ENCODE assay signal across 8 mouse cellular contexts in the genomic region with DNA sequence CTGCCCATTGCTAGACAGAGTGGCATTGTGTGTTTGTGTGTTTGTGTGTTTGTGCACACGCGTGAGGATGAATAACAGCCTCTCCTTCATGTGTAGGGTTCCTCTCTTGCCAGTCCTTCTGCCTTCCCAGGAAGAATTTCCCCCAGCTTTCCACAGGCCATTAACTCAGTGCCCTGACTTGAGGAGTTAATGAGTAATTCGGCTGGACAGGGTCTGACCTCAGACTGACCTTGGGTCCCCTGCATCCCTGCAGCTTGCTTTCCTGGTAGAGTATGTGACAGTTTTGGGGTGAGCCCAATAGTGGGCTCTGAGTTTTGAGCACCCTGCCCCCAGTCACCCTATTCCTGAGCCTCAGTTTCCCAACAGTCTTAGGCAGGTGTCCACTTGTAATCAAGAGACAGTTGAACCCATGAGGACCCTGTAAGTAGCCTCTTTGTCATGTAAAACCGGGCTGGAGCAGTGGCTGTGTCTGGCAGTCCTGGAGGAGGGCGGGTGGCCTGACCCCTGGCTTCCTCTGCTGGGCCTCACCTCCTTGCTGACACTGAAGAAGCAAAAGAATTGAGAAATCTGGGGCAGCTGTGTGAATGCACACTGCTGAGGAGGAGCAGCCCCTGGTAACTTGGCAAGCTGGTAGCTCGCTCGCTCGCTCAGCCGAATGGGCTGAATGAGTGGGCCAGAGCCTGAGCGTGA. TPM values are rescaled to one million over a fixed set of nuclear protein-coding genes. Genes with fewer than 3 reads are reported as not detected.
DNase-seq lines count a peak whose midpoint lies in the region; ATAC-seq and TF ChIP-seq lines count a peak whose summit lies in the region.

No protein-coding gene starts in this region.

- no peak overlapping the region for H3K4me3 ChIP-seq in heart, embryonic 14.5 days (ENCODE audit: control insufficient read depth in 1 of 2, insufficient read depth in 1 of 2, low read depth in 1 of 2, low read length in 2 of 2)
- H3K4me3 ChIP-seq in hindbrain, postnatal 0 days (ENCODE audit: low read length) = no peak overlapping the region

- no peak for ATAC-seq in heart, embryonic 14.5 days (ENCODE audit: insufficient number of reproducible peaks, insufficient read depth, low FRiP score, low read depth)
- peak; percentile 41; the same call in 1 of the 2 replicates for ATAC-seq in hindbrain, postnatal 0 days

- peaks cover 10% of the 10 kb centered on the region for H3K9me3 ChIP-seq in heart, embryonic 14.5 days (ENCODE audit: control insufficient read depth, low read length)
- H3K9me3 ChIP-seq in hindbrain, postnatal 0 days (ENCODE audit: low read length) = peaks cover 4% of the 10 kb centered on the region; the same call in 1 of the 2 replicates

- 70% methylated on average over 10 of the region's 10 CpGs for WGBS in heart, embryonic 14.5 days
- WGBS in hindbrain, postnatal 0 days = 37% methylated on average over 10 of the region's 10 CpGs

- H3K4me1 ChIP-seq in heart, embryonic 14.5 days (ENCODE audit: control insufficient read depth in 2 of 2, insufficient read depth in 2 of 2, low read length in 2 of 2) = peaks cover 30 to 33% of the 10 kb centered on the region in 2 experiments
- H3K4me1 ChIP-seq in hindbrain, postnatal 0 days (ENCODE audit: insufficient read depth, low read length) = peaks cover 12% of the 10 kb centered on the region; the same call in 1 of the 2 replicates

- peak overlapping the region; percentile 92 to 95; a peak in 3 of 4 replicates for H3K27ac ChIP-seq in heart, embryonic 14.5 days (replicated peaks in 1 of 2; ENCODE audit: control insufficient read depth in 1 of 2, insufficient read depth in 1 of 2, low read depth in 2 of 2, low read length in 2 of 2)
- H3K27ac ChIP-seq in hindbrain, postnatal 0 days = peak overlapping the region; percentile 71; the same call in 1 of the 2 replicates

- no peaks in the 10 kb centered on the region for H3K36me3 ChIP-seq in heart, embryonic 14.5 days (ENCODE audit: control insufficient read depth, insufficient read depth, low read length)
- H3K36me3 ChIP-seq in hindbrain, postnatal 0 days (ENCODE audit: insufficient read depth, low read length) = no peaks in the 10 kb centered on the region

- H3K27me3 ChIP-seq in heart, embryonic 14.5 days (ENCODE audit: control insufficient read depth, insufficient read depth, low read length) = no peaks in the 10 kb centered on the region
- no peaks in the 10 kb centered on the region for H3K27me3 ChIP-seq in hindbrain, postnatal 0 days (ENCODE audit: insufficient read depth, low read length)

- no peak for DNase-seq in heart, postnatal 14 days
- peak; percentile 59 for DNase-seq in adipocyte (ENCODE audit: low spot score)
- DNase-seq in hindbrain, postnatal 0 days (ENCODE audit: low spot score) = peak; percentile 22
- peak; percentile 53 for DNase-seq in mesoderm, embryonic 11.5 days (ENCODE audit: low read depth, low spot score)
- DNase-seq in T-cell, adult 2 months (ENCODE audit: low spot score) = no peak
- DNase-seq in cerebellum, adult 11-12 months = no peak
- no peak for DNase-seq in cerebellum, adult 18-20 months

- H3K4me2 ChIP-seq in heart, embryonic 14.5 days (ENCODE audit: low read length) = no peak overlapping the region
- H3K4me2 ChIP-seq in hindbrain, postnatal 0 days (ENCODE audit: low read depth, low read length) = no peak overlapping the region

- intact Hi-C loops in heart, postnatal 14 days (cut with DNase I) = loop anchor here (5.0 kb wide), 1 partner anchor 43 kb away; no protein-coding TSS in a partner anchor

- TF ChIP-seq CTCF in hindbrain, postnatal 0 days (IDR thresholded peaks at IDR 0.05; ENCODE audit: low read depth) = no peak

- no peak overlapping the region for H3K9ac ChIP-seq in heart, embryonic 14.5 days (ENCODE audit: low read length)
- no peak overlapping the region for H3K9ac ChIP-seq in hindbrain, postnatal 0 days (replicated peaks; ENCODE audit: low read length)

RNA-seq across cellular contexts. Expression of a gene that starts 43.5 kb away (rescaled TPM):
- polyA plus RNA-seq in heart, embryonic 14.5 days (2014; fragmentation: Nextera tagmentation; extraction: Ambion mirVana) = 1.8 and 2.1 TPM in 2 replicates
- 1 to 10 TPM in 1 of 2 experiments, under 1 TPM in 1; 0.57 to 1.0 TPM for total RNA-seq in heart, postnatal 14 days (2021)
- 0.75 and 2.4 TPM in 2 replicates for total RNA-seq in hindbrain, postnatal 0 days (2014; rRNA removed)
- 1.8 and 2.6 TPM in 2 replicates for polyA plus RNA-seq in hindbrain, postnatal 0 days (2015; fragmentation: Nextera tagmentation; extraction: Ambion mirVana)

RNA-seq across cellular contexts. Expression of a gene that starts 47.6 kb away (rescaled TPM):
- 84.2 and 84.9 TPM in 2 replicates for polyA plus RNA-seq in heart, embryonic 14.5 days (2014; fragmentation: Nextera tagmentation; extraction: Ambion mirVana)
- total RNA-seq in heart, postnatal 14 days (2021) = 10 to 100 TPM; 30.0 to 34.5 TPM
- 79.5 and 96.3 TPM in 2 replicates for total RNA-seq in hindbrain, postnatal 0 days (2014; rRNA removed)
- polyA plus RNA-seq in hindbrain, postnatal 0 days (2015; fragmentation: Nextera tagmentation; extraction: Ambion mirVana) = 95.9 and 99.6 TPM in 2 replicates

Comparison
In these comparisons a context has a peak if more than half of its experiments do, and no peak if none do; other contexts are left out.
1. DNase-seq: peak in adipocyte (single experiment), hindbrain, postnatal 0 days (single experiment) and mesoderm, embryonic 11.5 days (single experiment); none in heart, postnatal 14 days (0 of 2), T-cell, adult 2 months (single experiment), cerebellum, adult 11-12 months (single experiment) and cerebellum, adult 18-20 months (0 of 2).